Mouse (Mus musculus) c-Kit-positive CD71-positive TER-119-positive erythroid progenitor cells, embryonic 14.5 days (primary cell): ENCODE results near the gene Fam186b.
"Not testable (repeated sequence)": the region's sequence is repeated elsewhere in the genome, so short reads cannot be mapped to it uniquely, and the experiment has no call there.

ENCODE experiments used
- DNase-seq: peaks from one replicate; pipeline ENCODE4 v3.0.0-alpha.2; 2013; ENCODE audit warnings: low spot score

Gene Fam186b

DNA sequence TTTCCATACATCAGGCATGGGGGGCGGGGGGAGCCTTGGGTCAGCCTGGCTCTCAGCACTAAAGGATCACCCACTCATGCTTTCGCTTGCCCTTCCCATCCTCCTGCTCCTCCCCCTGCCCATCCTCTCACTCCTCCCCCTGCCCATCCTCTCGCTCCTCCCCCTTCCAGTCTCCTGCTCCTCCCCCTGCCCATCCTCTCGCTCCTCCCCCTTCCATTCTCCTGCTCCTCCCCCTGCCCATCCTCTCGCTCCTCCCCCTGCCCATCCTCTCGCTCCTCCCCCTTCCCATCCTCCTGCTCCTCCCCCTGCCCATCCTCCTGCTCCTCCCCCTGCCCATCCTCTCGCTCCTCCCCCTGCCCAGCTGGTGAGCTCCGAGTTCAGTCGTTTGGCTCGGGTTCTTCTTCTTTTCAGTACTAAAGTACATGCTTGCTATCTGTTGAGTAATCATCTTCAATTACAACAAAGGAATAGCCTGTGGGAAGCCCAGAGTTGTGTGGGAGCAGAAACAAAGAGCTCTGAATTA is 35.9 kb downstream of the Fam186b start:
- DNase-seq: peak; percentile 60

DNA sequence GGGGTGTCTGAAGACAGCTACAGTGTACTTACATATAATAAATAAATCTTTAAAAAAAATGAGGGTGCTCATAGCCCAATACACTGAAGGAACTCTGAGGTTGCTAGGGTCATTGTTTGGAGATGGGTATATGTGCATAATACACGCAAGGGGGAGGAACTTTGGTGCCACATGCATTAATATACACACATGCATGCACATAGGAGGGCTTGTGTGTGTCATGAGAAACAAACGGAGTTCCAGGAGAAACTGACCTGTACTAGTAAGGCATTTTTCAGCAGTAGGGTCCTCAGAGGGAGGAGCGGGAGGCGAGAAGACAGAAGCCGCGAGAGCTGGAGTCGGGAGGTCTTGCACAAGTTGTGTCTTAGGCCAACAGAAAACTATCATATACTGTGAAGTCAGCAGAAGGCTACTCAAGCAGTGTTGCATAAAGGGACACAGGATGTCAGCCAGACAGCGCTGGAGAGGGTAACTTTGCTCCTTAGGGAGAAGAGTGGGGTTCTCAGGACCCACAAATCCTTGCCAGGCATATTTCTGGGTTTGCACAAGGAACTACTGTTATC is 36.4 kb downstream of the Fam186b start:
- no peak for DNase-seq

DNA sequence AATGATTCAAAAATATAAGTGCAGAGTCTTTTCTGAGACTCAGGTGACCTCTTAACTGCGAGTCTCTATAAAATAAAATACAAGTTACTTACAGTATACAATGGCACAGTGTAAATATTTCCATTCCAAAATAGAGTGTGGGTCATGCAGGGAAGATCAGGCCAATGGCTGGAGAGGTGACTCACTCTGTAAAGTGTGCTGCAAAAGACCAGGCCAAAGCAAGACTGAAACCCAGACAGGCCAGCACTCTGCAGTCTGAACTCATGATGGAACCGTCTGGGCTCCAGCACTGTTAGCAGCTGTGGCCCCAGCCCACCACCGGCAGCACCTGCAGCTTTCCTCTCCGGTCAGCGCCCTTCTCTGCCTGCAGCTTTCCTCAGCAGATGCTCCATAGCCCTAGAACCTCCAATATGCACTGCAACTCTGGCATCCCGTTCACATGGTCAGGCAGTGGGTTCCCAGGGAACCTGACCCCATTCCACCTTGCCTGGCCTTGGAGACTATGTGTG is 40.4 kb downstream of the Fam186b start:
- no peak for DNase-seq

DNA sequence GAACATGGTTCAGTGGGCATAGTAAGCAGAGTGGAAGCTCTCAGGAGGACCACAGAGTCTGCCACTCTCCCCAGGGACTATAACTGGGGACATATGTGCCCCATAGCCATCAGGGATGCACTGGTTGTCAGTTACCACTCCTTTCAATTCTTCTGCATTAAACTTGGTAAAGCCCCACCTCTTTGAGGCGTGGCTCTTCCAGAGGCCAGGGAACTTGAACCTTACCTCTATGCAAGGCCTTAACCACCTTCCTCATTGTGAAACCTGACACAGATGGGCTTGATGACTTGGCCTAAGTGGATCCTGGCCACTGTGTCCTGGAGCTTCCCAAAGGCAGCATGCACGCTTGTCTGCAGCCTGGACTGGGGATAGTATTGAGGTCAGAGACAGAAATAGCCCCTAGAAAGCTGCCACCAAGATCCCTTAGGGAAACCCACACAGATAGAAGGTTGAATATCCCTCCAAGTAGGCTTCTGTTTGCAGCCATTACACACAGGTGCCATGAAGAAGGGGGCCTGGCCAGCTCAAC is 41.1 kb downstream of the Fam186b start:
- no peak for DNase-seq

DNA sequence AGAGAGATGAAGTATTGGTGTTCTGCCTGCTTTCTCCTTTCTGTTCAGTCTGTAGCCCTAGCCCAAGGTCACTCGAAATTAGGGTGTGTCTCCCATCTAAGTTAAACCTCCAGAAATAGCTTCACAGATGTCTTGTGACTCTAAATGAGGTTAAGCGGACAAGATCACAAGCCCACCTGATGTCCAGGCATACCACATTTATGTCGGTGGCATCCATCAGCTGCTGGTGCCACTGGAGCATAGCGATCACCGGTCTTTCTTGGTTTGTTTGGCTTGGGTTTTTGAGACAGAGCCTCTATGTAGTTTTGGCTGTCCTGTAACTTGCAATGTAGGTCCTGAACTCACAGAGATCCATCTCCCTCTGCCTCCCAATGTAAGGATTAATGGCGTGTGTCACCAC is 41.9 kb downstream of the Fam186b start:
- no peak for DNase-seq

DNA sequence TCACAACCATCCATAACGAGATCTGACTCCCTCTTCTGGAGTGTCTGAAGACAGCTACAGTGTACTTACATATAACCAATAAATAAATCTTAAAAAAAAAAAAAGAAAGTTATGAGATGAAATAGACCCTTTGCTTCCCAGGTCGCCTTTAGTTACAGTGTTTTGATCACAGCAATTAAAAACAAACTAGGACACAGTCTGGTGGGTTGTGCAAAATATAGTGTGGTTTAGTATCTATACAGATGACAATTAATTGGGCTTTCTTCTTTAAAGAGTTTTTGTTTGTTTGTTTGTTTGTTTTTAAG is 42.6 kb downstream of the Fam186b start:
- not testable (repeated sequence) for DNase-seq

DNA sequence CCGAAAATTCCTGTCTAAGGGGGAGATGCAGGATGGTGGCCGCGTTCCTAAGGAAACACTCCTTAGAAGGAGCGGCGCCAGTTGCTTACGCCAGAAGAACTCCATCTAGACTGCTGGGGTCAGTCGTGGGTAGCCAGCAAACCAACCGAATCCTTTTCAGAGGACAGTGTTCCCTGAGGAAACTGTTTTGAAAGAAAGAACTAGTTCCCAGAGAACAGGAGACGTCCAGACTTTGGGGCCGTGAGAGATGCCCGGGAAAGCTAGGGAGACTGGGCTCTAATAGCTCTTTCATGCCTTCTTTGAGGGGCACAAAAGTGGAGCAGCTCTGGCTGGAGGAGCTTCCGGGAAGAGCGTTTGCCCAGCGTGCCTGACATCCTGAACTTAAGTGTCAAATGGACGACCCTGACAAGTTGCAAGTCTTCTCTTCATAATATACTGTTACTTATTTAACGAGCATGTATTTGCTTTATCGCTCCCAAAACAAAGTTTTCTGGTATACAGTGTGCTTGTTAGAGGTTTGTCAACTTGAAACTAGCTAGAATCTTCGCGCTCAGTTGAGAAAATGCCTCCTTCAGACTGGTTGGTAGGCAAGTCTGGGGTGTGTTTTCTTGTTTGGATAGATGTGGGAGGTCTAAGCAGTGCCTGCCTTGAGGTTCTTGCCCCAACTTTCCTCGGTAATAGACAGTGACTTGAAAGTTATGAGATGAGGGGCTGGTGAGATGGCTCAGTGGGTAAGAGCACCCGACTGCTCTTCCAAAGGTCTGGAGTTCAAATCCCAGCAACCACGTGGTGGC is 43.1 kb downstream of the Fam186b start:
- DNase-seq: peak; percentile 36

DNA sequence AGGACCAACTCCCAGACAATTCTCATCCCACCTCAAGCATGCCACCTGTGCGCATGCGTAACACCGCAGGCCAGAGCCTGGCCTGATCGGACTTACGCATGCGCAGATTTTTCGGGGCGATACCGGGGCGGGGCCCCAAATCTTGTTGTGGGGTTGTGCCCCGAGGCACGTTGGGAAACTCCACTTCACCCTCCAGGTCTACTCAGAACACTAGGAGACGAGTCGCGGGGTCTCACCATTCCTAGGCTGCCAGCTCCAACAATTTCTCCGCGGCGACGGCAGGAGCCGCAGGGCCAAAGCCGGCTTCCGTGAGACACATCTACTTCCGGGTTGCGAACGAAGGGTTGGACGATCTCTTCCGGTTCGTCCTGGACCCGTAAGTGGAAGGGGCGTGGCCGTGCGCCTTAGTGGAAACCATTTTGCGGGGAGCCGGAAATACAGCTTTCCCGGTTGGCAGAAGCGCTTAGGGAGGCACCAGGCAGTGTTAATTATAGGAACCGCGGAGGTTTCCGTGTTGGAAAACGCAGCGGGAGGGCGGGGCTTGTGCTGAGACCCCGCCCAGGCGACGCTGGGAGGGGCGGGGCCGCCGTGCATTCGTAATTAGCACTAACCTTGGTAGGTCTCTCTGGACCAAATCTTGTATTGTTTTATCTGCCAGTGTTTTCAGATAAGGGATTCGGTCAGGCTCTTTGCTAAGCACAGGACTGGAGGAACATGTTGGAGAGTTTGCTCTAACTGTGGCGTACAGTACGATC is 43.9 kb downstream of the Fam186b start, which contains the start of gene Mcrs1:
Gene Mcrs1, minus strand, starts transcription at position 336 of the 755 bp plus-strand sequence.
- peak; percentile 98 for DNase-seq

DNA sequence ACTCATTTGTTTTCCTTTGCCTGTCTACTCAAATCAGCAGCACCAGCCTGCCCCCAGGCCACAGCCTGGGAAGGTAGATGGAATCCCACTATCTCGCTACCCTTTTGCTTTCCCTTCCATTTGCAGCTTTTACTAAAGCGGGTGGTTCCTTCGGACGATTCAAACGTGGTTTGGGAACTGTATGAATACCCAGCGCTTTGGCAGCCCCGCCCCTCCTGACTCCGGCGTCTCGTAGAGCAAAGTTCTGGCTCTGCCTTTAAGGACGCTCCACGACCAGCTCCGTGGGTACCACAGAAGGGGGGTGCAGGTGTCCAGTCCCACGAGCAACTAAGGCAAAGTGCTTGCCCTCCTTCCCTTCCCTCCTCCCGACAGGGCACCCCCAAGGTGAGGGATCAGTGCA is 44.6 kb downstream of the Fam186b start:
- peak; percentile 27 for DNase-seq

DNA sequence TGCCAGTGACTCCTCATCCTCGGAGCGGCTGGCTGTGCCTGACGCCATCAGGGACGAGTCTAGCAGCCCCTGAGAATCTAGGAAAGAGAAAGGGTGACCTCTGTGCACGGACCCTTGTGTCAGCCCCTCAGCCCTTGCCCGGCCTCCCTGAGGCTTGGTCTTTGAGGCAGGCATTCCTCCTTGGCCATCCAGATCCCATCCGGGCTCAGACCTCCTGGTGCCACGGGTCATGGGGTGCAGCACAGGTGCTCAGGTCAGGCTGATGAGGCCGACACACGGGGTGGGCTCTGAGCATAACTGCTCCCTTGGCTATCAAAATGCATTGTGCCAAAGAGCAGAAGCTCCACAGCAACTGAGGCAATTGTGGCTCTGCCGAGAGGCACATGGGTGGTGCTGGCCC is 45.8 kb downstream of the Fam186b start:
- no peak for DNase-seq

DNA sequence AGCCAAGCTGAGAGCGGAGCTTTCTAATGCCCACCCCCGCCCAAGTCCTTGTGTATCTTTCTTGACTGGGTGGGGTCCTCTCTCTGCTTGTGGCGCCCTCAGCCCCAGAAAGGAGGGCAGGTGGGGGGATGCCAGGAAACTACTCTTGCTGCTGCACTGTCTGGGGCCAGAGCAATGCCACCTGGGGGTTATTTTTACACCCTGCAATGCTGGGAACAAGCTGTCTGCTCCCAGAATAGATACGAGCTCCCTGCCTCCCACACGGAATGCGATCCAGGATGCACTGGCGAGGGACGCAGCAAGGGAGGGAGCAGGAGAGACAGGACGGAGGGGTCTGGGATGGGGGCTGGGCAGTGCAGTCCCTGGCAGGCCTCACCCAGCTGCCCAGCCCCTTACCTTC is 46.7 kb downstream of the Fam186b start:
- no peak for DNase-seq

DNA sequence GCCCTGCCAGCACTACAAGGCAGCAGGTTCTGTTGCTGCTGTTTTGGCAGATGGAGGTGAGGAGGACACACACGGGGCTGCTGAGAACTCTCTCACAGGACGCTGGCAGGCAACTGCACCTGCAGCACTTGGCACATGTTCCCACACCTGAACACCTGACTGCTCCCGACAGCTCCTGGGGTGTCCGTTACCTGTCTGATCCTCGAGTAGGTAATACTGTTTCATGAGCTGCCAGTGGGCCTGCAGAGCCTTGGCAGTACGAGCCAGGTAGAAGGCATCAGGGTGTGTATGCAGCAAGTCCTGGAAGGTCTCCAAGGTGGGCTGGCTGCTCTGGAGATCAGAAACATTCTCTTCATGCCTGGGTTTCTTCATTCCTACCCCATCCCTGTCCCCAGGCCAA is 49.0 kb downstream of the Fam186b start:
- not testable (repeated sequence) for DNase-seq

DNA sequence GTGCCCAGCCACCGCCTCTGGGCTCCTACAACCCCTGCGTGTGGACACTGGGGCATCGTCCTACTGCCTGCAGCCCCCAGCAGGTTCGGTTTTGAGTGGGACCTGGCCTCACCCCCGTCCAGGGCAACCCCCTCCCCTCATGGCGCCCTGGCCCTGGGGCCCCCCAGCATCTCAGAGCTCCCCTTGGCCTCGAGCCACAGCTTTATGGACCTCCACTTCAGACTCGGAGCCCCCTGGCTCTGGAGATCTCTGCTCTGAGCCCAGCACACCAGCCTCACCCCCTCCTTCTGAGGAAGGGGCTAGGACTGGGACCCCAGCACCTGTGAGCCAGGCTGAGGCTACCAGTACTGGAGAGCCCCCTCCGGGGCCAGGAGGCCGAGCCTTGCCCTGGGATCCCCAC is 53.6 kb downstream of the Fam186b start:
- no peak for DNase-seq

DNA sequence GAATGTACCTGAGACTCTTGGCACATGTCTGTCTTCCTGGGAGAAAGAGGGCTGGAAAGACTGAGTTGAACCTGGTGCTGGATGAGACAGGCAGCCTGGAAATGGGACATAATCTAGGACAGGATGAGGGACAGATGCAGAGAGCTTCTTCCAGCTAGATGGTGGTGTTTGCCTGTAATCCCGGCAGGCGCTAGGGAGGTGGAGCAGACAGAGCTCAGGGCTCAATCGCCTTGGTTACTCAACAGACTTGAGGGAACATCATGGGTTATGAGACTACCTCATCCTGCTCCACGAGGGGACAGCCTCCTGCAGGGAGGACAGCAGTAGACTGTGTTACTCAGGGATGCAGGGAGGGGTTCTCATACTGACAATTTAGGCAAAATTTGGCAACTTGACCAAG is 54.4 kb downstream of the Fam186b start:
- DNase-seq: no peak

DNA sequence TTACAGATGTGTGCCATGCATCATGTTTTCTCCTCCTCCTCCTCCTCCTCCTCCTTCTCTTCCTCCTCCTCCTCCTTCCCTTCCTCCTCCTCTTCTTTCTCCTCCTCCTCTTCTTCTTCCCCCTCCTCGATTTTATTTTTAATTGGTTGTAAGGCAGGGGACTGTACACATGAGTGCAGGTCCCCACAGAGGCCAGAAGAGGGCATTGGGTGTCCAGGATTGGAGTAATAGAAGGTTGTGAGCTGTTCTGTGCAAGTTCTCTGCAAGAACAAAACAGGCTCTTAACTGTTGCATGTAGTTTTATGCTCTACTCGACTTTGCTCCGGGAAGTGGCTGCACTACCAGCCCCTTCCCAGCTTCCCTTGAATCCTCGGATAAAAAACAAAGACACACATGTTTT is 55.6 kb downstream of the Fam186b start:
- DNase-seq: no peak

DNA sequence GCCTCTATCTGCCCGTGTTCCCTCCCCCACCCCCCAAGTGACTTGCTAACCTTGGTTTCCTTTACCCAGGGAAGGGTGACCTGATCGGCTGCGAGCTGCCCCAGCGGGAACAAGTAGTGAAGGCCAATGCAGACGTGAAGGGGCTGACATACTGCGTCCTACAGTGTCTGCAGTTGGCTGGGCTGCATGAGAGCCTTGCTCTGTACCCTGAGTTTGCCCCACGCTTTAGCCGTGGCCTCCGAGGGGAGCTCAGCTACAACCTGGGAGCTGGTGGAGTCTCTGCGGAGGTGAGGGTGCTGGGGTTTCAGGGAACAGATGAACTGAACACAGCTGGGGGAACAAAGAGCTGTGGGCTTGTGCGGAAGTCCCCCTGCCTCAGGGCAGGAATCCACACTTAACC is 57.7 kb downstream of the Fam186b start:
- no peak for DNase-seq

DNA sequence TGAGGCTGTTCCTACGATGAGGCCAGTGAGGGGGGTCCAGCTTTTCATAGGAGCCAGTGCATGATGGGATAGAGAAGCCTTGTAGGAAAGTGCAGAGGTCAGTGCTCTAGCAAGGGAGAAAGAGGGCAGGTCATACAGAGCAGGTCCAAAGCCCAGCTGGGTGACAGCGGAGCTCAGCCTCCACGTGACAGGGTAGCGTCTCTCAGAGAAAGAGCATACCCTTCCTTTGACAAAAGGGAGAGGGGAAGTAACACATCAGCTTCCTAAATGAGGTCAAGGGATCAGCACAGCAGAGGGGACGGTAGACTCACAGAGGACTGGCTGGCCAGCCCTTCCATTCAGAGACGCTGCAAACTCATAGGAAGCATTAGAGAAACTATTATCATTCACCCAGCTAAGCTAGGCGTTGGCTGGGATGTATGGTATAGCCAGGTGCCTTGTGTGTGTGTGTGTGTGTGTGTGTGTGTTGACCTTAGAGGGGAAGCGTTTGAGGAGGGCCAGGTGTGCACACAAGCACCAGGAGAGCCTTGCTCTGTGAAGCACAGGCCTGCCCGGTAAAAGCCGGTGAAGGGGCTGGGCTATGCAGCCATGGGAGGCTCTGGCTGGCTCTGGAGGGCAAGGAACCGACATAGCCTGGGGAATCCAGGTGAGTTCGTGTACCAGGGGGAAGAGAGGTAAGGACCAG is 61.2 kb downstream of the Fam186b start:
- DNase-seq: no peak

DNA sequence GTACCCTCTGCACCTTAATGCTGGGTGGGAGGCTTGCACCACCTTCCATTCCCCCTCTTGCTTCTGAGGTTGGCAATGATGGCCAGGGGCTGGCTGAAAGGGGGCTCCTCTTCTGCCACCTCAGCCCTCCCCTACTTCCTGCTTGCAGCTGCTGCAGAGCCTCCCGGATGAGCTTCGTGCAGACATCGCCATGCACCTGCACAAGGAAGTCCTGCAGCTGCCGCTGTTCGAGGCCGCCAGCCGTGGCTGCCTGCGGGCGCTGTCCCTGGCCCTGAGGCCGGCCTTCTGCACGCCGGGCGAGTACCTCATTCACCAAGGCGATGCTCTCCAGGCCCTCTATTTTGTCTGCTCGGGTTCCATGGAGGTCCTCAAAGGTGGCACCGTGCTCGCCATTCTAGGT is 62.0 kb downstream of the Fam186b start:
- no peak for DNase-seq

DNA sequence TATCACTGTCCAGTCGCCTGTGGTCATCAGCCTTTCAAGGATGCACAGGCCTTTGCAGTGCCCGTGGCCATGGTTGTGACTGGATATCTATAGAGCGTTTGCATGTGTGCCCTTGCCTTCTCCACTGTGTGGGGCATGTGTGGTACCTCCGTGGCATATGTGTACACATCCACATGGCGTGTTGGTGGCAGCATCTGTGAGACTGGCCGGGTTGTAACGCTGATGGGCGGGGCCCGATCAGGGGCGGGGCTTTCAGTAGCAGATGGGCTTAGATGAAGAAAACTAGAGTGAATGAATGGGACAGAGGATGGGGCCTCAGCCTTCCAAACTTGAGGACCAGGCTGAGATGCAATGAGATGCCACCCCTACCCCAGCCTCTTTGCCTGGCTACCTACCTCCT is 63.7 kb downstream of the Fam186b start:
- no peak for DNase-seq

DNA sequence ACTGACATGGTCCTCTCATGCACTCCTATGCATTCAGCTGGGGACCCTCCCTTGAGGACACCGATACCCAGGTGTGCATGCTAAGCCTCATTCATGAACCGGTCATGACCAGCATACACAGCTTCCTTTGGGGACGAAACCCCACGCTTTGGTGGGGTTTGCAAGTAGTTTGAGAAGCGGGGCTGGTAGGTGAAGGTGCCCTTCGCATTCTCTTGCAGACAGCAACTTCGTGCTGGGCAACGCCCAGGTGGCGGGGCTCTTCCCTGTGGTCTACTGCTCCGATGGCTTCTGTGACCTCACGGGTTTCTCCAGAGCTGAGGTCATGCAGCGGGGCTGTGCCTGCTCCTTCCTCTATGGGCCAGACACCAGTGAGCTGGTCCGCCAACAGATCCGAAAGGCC is 69.6 kb downstream of the Fam186b start:
- DNase-seq: no peak

DNA sequence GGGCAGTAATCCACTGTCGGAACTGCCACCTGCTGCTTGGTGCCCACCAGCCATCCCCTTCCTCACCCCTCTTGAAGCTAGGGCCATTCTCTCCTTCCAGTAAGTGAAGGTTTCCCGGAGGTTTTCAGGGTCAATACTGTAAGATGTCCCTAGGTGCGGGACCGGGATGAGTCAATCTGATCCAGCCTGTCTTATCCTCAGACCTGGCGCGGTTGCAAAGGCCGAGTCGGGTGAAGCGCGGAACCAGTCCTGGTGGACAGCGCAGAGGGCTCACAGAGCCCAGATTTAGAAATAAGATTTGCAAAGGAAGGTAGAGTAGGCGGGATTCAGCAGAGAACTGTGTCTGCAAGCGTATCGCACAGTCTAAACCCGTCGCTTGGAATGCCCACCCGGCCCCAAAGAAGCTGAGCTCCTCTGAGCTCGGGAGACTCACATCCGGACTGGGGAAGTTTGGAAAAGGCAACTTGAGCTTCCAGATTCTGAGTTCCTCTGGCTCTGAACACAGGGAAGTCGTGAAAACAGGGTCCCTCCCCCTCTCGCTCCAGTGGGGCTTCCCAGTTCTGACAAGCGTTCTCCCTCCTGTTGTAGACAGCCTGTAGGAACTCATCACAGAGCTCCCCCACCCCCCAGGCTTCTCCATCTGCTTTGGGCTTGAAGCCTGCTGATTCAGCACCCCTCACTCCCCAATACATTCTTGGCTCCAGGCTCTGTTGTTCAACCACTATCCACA is 70.4 kb downstream of the Fam186b start:
- DNase-seq: no peak
